In genomic region chr12:77060060-77060695, GRCm38 (mm10) we compare ENCODE assay signal across 8 mouse cellular contexts.
DNase-seq lines count a peak whose midpoint lies in the region; ATAC-seq and TF ChIP-seq lines count a peak whose summit lies in the region.

No protein-coding gene starts in this region.

- no peak overlapping the region for H3ac ChIP-seq in myocyte (ENCODE audit: control insufficient read depth, insufficient read length)

- TF ChIP-seq POLR2A in embryonic fibroblast, embryonic 13.5 days (IDR thresholded peaks at IDR 0.05; ENCODE audit: low read depth, low read length): no peak
- no peak for TF ChIP-seq POLR2A in myocyte (IDR thresholded peaks at IDR 0.05; ENCODE audit: insufficient read length, low read depth)

- H3K4me3 ChIP-seq in midbrain, embryonic 10.5 days: no peak overlapping the region
- H3K4me3 ChIP-seq in midbrain, embryonic 16.5 days (ENCODE audit: low read depth, low read length): no peak overlapping the region
- no peak overlapping the region for H3K4me3 ChIP-seq in embryonic fibroblast, embryonic 13.5 days (ENCODE audit: insufficient read depth, low read length)
- H3K4me3 ChIP-seq in hindbrain, embryonic 15.5 days: no peak overlapping the region
- peak overlapping the region; percentile 43 for H3K4me3 ChIP-seq in liver, embryonic 11.5 days (ENCODE audit: low read depth, low read length)
- H3K4me3 ChIP-seq in myocyte: no peak overlapping the region

- no peaks in the 10 kb centered on the region for H3K27me3 ChIP-seq in midbrain, embryonic 10.5 days (ENCODE audit: low read depth, poor library complexity, severe bottlenecking)
- H3K27me3 ChIP-seq in midbrain, embryonic 16.5 days (ENCODE audit: control insufficient read depth, insufficient read depth, low read depth, low read length): no peaks in the 10 kb centered on the region
- H3K27me3 ChIP-seq in hindbrain, embryonic 15.5 days: no peaks in the 10 kb centered on the region
- H3K27me3 ChIP-seq in liver, embryonic 11.5 days (replicated peaks; ENCODE audit: control insufficient read depth, insufficient read depth, low read length): no peaks in the 10 kb centered on the region
- H3K27me3 ChIP-seq in myocyte (ENCODE audit: control insufficient read depth, insufficient read depth, insufficient read length): no peaks in the 10 kb centered on the region

- no peak for TF ChIP-seq CTCF in embryonic fibroblast, embryonic 13.5 days (IDR thresholded peaks at IDR 0.05; ENCODE audit: borderline replicate concordance, insufficient read depth, low read length)

- no peak for DNase-seq in midbrain, embryonic 10.5 days (ENCODE audit: low spot score)
- DNase-seq in liver, embryonic 11.5 days (ENCODE audit: low spot score): no peak
- no peak for DNase-seq in cerebellum, postnatal 36 days
- DNase-seq in frontal cortex, postnatal 14 days (ENCODE audit: low spot score in 2 of 2): no peak

- WGBS in midbrain, embryonic 10.5 days: 51% methylated on average over 16 of the region's 16 CpGs
- WGBS in midbrain, embryonic 16.5 days: 36% methylated on average over 16 of the region's 16 CpGs
- 21% methylated on average over 16 of the region's 16 CpGs for WGBS in hindbrain, embryonic 15.5 days
- WGBS in liver, embryonic 11.5 days: 19% methylated on average over 16 of the region's 16 CpGs

- H3K9ac ChIP-seq in midbrain, embryonic 16.5 days (ENCODE audit: low read depth, low read length): no peak overlapping the region
- no peak overlapping the region for H3K9ac ChIP-seq in hindbrain, embryonic 15.5 days
- peak overlapping the region; percentile 47 for H3K9ac ChIP-seq in liver, embryonic 11.5 days (ENCODE audit: low read depth, low read length)

- H3K79me2 ChIP-seq in myocyte (ENCODE audit: control insufficient read depth, insufficient read depth): no peaks in the 10 kb centered on the region

- H3K9me3 ChIP-seq in midbrain, embryonic 10.5 days (replicated peaks): no peaks in the 10 kb centered on the region
- no peaks in the 10 kb centered on the region for H3K9me3 ChIP-seq in midbrain, embryonic 16.5 days (replicated peaks; ENCODE audit: control insufficient read depth, low read length, poor library complexity, severe bottlenecking)
- H3K9me3 ChIP-seq in hindbrain, embryonic 15.5 days: no peaks in the 10 kb centered on the region
- H3K9me3 ChIP-seq in liver, embryonic 11.5 days (ENCODE audit: control insufficient read depth, low read length): no peaks in the 10 kb centered on the region

- ATAC-seq in midbrain, embryonic 16.5 days: no peak
- ATAC-seq in hindbrain, embryonic 15.5 days (ENCODE audit: low FRiP score, low read depth): no peak
- peak; percentile 66 for ATAC-seq in liver, embryonic 11.5 days (replicated peaks; ENCODE audit: low FRiP score)

- peak overlapping the region; percentile 35 for H3K27ac ChIP-seq in midbrain, embryonic 10.5 days (replicated peaks)
- no peak overlapping the region for H3K27ac ChIP-seq in midbrain, embryonic 16.5 days (ENCODE audit: low read length)
- H3K27ac ChIP-seq in embryonic fibroblast, embryonic 13.5 days (ENCODE audit: insufficient read depth, low read length): peak overlapping the region; percentile 7; the same call in 1 of the 2 replicates
- H3K27ac ChIP-seq in hindbrain, embryonic 15.5 days (replicated peaks): no peak overlapping the region
- H3K27ac ChIP-seq in liver, embryonic 11.5 days (ENCODE audit: low read depth, low read length): peak overlapping the region; percentile 73

- peaks cover 27% of the 10 kb centered on the region for H3K4me1 ChIP-seq in midbrain, embryonic 10.5 days
- no peaks in the 10 kb centered on the region for H3K4me1 ChIP-seq in midbrain, embryonic 16.5 days (ENCODE audit: control insufficient read depth, insufficient read depth, low read length)
- H3K4me1 ChIP-seq in embryonic fibroblast, embryonic 13.5 days (ENCODE audit: control insufficient read depth, insufficient read depth, low read length): peaks cover 5% of the 10 kb centered on the region
- H3K4me1 ChIP-seq in hindbrain, embryonic 15.5 days (replicated peaks): no peaks in the 10 kb centered on the region
- H3K4me1 ChIP-seq in liver, embryonic 11.5 days (replicated peaks; ENCODE audit: control insufficient read depth, insufficient read depth, low read length): peaks cover 44% of the 10 kb centered on the region

- H3K4me2 ChIP-seq in midbrain, embryonic 16.5 days (ENCODE audit: low read length): no peak overlapping the region
- peak overlapping the region; percentile 27 for H3K4me2 ChIP-seq in hindbrain, embryonic 15.5 days
- peak overlapping the region; percentile 80 for H3K4me2 ChIP-seq in liver, embryonic 11.5 days
- peak overlapping the region; percentile 43 for H3K4me2 ChIP-seq in myocyte (ENCODE audit: low read depth)

- no peaks in the 10 kb centered on the region for H3K36me3 ChIP-seq in midbrain, embryonic 10.5 days
- H3K36me3 ChIP-seq in midbrain, embryonic 16.5 days (ENCODE audit: control insufficient read depth, insufficient read depth, low read length): no peaks in the 10 kb centered on the region
- no peaks in the 10 kb centered on the region for H3K36me3 ChIP-seq in hindbrain, embryonic 15.5 days
- no peaks in the 10 kb centered on the region for H3K36me3 ChIP-seq in liver, embryonic 11.5 days (ENCODE audit: control insufficient read depth, insufficient read depth, low read length)
- H3K36me3 ChIP-seq in myocyte (ENCODE audit: control insufficient read depth, insufficient read depth): no peaks in the 10 kb centered on the region

TF ChIP-seq in myocyte, 11 proteins besides CTCF, POLR2A, EP300 and RAD21:
- no peak for TF ChIP-seq MYOD1 (IDR thresholded peaks at IDR 0.05; ENCODE audit: control insufficient read depth in 1 of 3, insufficient read length in 2 of 3, low read depth in 2 of 3)
- TF ChIP-seq REST (IDR thresholded peaks at IDR 0.05; ENCODE audit: insufficient read depth, insufficient read length): no peak
- no peak for TF ChIP-seq E2F4 (IDR thresholded peaks at IDR 0.05; ENCODE audit: insufficient read depth)
- no peak for TF ChIP-seq POLR2AphosphoS2 (IDR thresholded peaks at IDR 0.05; ENCODE audit: insufficient read length, low read depth)
- TF ChIP-seq MAX (IDR thresholded peaks at IDR 0.05; ENCODE audit: low read depth): no peak
- no peak for TF ChIP-seq TCF12 (IDR thresholded peaks at IDR 0.05; ENCODE audit: insufficient read depth, poor library complexity, severe bottlenecking)
- TF ChIP-seq MYOG (IDR thresholded peaks at IDR 0.05; ENCODE audit: control insufficient read depth in 1 of 3, insufficient read depth in 1 of 3, insufficient read length in 2 of 3, low read depth in 2 of 3): no peak
- TF ChIP-seq USF1 (IDR thresholded peaks at IDR 0.05; ENCODE audit: low read depth): no peak
- TF ChIP-seq TCF3 (IDR thresholded peaks at IDR 0.05; ENCODE audit: insufficient read length, low read depth): no peak
- TF ChIP-seq CEBPB (IDR thresholded peaks at IDR 0.05; ENCODE audit: insufficient read depth, poor library complexity, severe bottlenecking): no peak
- no peak for TF ChIP-seq SRF (IDR thresholded peaks at IDR 0.05; ENCODE audit: control insufficient read depth, insufficient read length, low read depth)

Comparison
In these comparisons a context has a peak if more than half of its experiments do, and no peak if none do; other contexts are left out.
1. H3K27ac ChIP-seq: peak in midbrain, embryonic 10.5 days (single experiment), embryonic fibroblast, embryonic 13.5 days (single experiment) and liver, embryonic 11.5 days (single experiment); none in midbrain, embryonic 16.5 days (single experiment) and hindbrain, embryonic 15.5 days (single experiment).